Mouse (Mus musculus): ENCODE data around the gene Avpi1. TPM values are rescaled to one million over a fixed set of nuclear protein-coding genes. Genes with fewer than 3 reads are reported as not detected.

Gene Avpi1
- total RNA-seq, 2 experiments from 2014 or later = 28.2 to 29.1 TPM

DNA sequence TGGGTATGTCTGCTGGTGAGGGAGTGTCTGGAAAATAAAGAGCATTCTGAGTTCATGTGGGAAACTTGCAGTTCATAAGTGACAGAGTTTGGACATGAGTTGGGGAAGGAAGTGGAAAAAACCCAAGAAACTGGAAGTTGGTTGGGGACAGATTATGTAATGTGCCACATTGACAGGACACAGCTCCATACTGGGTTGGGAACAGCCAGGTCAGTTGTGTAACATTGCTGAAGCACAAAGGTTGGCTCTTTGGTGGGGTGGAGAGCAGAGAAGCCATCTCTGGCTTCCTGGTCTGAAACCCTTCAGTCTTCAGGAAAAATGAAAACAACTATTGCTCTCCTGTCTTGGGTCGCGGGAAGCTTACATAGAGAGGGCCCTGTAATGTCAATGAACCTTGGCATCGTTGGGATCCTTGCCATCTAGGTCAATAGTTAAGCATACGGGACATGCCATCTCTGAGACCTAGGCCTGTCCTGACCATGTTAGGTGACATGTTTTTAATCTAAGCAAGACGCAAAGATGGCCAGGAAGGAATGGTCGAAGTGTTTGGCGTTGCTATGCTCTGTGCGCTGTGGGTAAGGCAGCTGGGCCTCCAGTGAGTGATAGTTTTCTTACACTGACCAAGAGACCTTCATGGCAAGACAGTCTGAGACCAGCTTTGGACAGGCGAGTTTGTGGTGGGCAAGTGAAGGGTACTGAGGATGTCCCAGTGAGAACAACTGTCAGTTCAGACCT is 17.6 kb upstream of the Avpi1 start:
- intact Hi-C loops (cut with DNase I) = loop anchor here (5.0 kb wide), 1 partner anchor 54 kb away; the partner anchor contains the start of gene Pi4k2a
- no peak for DNase-seq (ENCODE audit: low spot score in 2 of 2)

DNA sequence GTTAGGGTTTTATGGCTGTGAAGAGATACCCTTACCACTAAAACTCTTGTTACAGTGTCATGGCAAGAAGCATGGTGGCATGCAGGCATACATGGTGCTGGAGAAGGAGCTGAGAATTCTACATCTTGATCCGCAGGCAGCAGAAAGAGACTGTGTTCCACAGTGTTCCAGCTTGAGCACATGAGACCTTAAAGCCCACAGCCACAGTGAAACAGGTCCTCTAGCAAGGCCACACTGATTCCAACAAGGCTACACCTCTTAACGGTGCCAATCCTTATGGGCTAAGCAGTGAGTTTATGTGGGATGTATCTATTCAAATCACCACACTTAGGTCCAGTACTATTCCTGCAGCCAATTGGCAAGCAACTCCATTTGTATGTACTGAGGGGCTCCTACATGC is 16.9 kb upstream of the Avpi1 start:
- intact Hi-C loops (cut with DNase I) = loop anchor here (2.0 to 5.0 kb wide), 2 partner anchors 21 to 53 kb away; partner anchors contain the start of gene Pi4k2a

DNA sequence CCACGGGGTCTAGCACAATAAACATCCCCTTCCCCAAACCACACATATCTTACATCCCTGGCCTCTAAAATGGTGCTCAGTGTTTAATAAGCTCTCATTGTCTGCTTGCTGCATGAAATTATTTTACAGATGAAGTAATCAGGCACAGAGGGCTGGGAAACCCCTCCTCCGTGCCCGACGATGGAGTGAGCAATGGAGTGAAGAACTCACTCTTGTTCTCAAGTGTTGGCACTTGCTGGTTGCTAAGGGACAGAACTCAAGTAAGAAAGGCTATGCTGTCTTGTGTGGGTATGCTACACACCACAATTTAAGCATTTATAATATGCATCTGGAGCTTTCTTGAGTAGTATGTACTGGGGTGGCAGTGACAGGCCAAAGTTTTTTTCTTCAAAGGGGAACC is 16.4 kb upstream of the Avpi1 start:
- intact Hi-C loops (cut with DNase I) = loop anchor here (2.0 to 5.0 kb wide), 2 partner anchors 22 to 53 kb away; partner anchors contain the start of gene Pi4k2a
- no peak for DNase-seq (ENCODE audit: low spot score in 2 of 2)

More for the DNA sequence above, 16.9 kb upstream of the Avpi1 start:
- no peak for DNase-seq (ENCODE audit: low spot score in 2 of 2)

DNA sequence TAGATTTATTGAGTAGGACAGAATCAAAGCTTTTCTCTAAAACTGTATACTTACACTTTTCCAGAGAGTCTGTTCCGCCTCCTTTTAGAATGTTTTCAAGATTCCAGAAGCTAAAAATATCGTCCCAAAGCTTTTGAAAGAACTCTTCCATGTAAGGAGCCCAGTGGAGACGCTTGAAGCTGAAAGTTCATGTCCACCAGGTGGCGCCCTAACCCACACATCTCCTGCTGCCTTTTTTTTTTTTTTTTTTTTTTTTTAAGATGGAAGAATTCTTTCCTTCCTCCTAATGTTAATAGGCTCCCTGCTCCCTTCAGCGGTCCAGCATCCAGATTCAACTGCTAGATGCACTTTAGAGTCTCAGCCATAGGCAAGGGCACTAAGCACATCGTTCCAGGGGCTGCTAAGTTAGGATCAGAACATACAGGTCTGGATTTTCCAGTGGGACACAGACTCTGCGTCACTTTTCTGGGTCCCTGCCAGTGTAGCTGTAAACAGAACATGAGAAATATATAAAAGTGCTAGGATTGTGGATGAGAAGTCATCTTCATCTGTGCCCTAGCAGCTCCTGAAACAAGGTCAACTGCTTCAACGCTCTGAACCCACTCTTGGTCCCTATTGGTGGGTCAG is 15.8 kb upstream of the Avpi1 start:
- intact Hi-C loops (cut with DNase I) = loop anchor here (2.0 to 5.0 kb wide), 2 partner anchors 22 to 52 kb away; partner anchors contain the start of gene Pi4k2a

DNA sequence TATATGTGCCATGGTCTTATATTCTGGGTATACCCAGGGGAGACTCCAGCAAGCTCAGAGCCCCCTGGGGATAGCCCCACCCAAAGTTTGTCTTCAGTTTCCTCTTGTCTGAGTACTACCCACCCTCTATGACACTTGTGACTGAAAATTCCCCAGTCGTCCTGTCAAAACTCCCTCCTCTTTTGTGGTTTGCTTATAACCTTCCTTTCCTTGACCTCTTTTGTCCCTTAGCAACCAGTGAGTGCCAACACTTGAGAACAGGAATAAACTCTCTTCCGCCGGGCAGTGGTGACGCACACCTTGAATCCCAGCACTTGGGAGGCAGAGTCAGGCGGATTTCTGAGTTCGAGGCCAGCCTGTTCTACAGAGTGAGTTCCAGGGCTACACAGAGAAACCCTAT is 15.2 kb upstream of the Avpi1 start:
- intact Hi-C loops (cut with DNase I) = loop anchor here (2.0 kb wide), 1 partner anchor 23 kb away; no protein-coding TSS in a partner anchor
- DNase-seq (ENCODE audit: low spot score in 2 of 2) = no peak

More for the DNA sequence above, 15.8 kb upstream of the Avpi1 start:
- peak; percentile 89 to 95 for DNase-seq (ENCODE audit: low spot score in 2 of 2)

DNA sequence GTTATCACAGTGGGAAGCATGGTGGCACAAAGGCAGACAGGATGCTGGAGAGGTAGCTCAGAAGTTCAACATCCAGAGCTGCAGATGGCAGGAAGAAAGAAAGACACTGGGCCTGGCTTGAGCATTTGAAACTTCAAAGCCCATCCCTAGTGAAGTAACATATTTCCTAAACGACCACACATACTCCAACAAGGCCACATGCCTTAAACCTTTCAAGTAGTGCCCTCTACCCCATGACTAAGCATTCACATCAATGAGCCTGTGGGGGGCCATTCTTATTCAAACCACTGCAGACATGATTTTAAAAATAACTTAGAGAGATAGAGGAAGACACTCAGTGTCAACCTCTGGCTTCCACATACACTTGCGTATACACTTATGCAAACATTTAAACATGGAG is 13.9 kb upstream of the Avpi1 start:
- no peak for DNase-seq (ENCODE audit: low spot score in 2 of 2)

DNA sequence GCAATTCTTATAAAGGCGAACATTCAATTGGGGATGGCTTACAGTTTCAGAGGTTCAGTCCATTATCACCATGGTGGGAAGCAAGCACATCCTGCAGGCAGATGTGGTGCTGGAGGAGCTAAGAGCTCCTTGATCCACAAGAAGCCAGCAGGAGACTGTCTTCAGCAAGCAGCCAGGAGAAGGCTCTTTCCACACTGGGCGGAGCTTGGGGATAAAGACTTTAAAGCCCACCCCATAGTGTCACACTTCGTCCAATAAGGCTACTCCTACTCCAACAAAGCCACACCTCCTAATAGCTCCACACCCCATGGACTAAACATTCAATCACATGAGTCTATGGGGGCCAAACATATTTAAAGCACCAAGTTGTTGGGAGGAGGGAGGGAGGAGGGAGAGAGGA is 13.1 kb upstream of the Avpi1 start:
- DNase-seq (ENCODE audit: low spot score in 2 of 2) = no peak
- intact Hi-C loops (cut with DNase I) = no loop called here

More for the DNA sequence above, 13.9 kb upstream of the Avpi1 start:
- intact Hi-C loops (cut with DNase I) = no loop called here

DNA sequence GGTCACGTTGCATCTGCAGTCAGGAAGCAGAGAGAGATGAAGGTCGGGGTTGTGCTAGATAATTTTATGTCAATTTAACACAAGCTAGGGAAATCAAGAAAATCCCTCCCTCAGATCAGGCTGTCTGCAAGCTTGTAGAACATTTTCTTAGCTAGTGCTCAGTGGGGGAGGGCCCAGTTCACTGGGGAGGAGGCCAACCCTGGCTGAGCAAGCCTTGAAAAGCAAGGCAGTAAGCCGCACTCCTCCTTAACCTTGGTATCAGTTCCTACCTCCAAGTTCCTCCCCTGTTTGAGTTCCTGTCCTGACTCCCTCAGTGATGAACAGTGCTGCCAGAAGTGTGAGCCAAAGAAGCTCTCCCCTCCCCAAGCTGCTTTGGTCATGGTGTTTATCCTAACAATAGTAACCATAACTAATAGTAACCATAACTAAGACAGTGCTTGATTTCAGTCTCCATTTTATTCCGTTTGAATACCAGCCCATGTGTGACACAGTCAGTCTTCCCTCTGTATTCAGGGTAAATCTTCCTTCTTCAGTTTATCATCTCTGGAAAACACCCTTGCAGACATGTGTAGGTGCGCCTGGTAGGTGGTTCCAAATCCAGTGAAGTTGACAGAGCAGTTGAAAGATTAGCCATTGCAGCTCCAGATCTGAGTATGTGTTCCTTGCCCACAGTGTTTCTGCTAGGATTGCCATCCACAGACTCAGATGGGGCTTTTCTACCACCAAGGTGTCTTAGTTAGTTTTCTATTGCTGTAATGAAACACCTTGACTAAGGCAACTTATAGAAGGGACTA is 11.1 kb upstream of the Avpi1 start:
- intact Hi-C loops (cut with DNase I) = no loop called here
- DNase-seq (ENCODE audit: low spot score in 2 of 2) = peak in 1 of 2 experiments; percentile 65

DNA sequence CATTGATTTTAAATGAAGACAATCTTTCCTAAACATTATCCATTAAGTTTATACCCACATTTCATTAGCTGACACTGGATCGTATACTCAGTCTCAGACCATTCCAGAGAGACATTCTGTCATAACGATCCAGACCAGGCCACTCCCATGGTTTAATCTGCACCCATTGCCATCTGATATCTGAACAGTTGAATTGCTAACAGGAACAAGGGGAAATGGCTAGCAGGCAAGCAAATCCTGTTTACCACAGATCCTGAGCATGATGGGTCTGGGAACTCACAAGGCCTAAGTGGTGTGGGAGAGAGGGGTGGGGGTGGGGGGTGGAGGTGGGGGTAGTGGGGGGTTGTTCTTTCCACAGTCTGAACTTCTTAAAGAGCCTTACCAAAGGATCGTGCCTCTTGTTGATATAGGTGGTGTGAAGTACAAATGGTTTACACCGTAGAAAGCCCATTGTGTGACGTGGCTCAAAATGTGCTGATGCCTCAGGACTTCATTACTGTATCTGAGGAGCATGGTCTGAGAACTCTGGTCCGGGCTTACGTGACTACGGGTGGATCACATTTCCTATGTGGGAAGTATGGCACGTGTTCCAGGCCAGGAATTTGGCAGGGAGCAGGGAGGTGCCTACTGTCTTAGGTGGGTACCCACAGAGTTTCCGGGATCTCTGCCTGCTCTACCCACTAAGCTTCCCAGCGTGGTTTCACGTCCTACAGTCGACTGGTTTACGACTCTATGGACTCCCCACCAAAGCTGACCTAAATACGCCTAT is 9.8 kb upstream of the Avpi1 start:
- intact Hi-C loops (cut with DNase I) = no loop called here
- DNase-seq (ENCODE audit: low spot score in 2 of 2) = no peak

DNA sequence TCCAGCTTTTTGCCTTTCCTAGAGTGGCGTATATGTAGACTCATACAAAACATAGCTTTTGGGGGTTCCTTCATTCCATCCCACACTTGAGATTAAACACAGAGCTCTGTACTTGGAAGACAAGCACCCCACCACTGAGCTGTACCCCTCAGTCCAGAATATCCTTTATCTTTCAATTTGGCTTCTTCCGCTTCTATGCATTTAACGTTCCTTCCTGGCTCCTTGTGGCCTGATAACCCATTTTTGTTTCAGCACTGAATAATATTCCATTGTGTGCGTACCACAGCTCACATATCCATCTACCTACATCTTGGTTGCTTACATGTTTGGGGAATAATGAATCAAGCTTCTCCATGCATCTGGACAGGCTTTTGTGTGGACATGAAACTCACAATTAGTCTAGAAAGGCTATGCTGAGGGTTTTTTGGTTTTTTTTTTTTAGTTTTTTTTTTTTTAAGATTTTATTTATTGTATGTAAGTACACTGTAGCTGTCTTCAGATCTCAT is 8.4 kb upstream of the Avpi1 start:
- DNase-seq (ENCODE audit: low spot score in 2 of 2) = no peak
- intact Hi-C loops (cut with DNase I) = no loop called here

DNA sequence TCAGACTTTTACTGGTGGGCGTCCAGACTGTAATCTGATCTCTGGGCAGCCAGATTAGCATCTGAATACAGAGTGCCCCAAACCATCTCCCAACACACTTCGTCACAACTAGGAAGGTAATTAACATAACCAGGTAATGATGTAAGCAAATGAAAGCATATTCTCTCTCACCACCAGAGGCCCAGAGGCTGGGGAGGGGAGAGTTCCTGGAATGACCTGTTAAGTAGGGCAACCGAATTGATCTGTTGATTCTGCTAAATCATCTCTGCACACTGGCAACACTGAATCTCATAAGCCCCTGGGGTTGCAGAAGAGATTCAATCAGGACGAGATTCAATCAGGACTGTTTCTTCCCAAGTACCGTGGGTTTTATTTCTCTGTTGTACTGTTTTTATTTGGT is 7.3 kb upstream of the Avpi1 start:
- intact Hi-C loops (cut with DNase I) = no loop called here
- no peak for DNase-seq (ENCODE audit: low spot score in 2 of 2)

DNA sequence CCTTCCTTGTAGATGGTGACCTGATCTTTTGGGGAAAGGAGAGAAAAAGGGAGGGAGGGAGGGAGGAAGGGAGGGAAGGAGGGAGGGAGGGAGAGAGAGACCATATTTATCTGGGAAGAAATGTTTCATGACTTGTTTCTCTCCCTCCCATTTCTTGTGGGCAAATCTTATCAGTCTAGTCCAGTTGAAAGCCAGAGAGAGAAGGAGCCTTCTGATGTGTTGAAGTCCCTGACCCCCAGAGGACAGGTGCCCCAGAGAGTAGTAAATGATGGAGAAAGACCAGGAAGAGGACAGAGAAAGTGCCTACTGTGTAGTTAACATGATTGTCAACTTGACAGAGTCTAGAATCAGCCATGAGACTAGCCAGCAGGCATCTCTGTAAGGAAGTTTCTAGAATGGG is 6.2 kb upstream of the Avpi1 start:
- intact Hi-C loops (cut with DNase I) = no loop called here

DNA sequence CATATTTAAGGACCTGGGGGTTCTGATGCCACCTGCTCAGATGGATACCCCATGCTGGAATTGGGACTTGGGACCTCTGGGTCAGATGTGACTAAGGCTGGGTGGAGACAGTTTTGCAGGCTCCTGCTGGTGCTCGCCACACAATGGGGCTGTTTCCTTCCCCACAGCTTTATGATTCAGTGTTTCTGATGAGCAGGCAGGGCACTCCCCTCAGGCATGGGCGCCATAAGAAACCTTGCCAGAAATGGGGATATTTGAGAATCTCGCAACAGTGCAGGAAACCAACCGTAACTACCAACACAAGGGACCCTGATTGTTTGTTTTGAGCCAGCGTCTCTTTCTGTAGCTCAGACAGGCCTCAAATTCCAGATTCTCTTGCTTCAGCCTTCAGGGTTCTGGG is 2.2 kb upstream of the Avpi1 start:
- intact Hi-C loops (cut with DNase I) = no loop called here
- no peak for DNase-seq (ENCODE audit: low spot score in 2 of 2)

More for the DNA sequence above, 6.2 kb upstream of the Avpi1 start:
- DNase-seq (ENCODE audit: low spot score in 2 of 2) = no peak

DNA sequence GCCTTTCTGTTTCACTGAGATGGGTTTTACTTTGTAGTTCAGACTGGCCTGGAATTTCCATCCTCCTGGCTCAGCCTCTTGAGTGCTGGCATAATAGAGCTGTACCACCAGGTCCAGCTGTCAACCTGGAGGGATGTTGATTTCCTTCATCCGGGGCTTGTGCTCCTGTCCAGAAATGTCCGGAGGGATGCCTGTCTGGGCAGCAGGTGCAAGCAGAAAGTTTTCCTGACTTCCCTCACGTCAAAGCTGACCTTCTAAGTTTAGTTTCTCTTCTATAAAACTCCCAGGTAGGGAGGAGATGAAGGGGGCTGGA is 1.4 kb upstream of the Avpi1 start:
- intact Hi-C loops (cut with DNase I) = no loop called here

DNA sequence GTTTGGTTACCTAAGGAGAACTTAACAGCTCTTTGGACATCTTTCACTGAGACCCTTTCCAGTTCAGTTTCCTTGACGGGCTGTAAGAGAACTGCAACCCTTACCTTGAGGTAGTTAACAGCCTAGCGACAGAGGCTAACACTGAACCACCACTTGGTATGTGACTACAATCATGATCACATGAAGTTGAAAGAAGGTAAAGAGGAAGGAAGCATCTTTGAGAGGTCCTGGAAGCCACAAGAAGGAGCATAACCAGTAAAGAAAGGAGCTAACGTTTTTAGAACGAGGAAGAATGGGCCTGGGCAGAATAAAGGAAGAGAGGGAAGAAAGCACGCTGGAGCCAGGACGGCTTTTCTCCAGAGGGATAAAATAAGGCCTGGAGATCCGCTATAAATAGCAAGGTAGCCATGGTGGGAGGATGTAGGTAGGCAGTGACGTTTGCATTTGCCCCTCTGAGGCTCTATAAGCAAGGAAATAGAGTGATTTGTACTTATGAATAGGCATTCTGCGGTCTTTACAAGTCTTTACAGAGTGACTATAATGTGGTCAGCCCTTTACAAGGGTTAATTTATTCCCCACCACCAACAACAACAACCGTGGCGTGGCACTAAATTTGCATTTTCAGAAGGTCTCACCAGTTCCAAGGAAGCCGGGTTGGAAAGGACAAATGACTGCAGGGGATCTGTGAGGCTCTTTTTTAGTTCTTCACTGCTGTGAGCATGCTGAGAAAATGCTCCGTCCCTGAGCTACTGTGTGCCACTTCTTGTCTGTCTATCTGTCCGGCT is 842 bp upstream of the Avpi1 start:
- DNase-seq (ENCODE audit: low spot score in 2 of 2) = peak; percentile 32 to 78
- intact Hi-C loops (cut with DNase I) = loop anchor here (5.0 kb wide), 1 partner anchor 37 kb away; the partner anchor contains the start of gene Pi4k2a

More for the DNA sequence above, 1.4 kb upstream of the Avpi1 start:
- no peak for DNase-seq (ENCODE audit: low spot score in 2 of 2)

DNA sequence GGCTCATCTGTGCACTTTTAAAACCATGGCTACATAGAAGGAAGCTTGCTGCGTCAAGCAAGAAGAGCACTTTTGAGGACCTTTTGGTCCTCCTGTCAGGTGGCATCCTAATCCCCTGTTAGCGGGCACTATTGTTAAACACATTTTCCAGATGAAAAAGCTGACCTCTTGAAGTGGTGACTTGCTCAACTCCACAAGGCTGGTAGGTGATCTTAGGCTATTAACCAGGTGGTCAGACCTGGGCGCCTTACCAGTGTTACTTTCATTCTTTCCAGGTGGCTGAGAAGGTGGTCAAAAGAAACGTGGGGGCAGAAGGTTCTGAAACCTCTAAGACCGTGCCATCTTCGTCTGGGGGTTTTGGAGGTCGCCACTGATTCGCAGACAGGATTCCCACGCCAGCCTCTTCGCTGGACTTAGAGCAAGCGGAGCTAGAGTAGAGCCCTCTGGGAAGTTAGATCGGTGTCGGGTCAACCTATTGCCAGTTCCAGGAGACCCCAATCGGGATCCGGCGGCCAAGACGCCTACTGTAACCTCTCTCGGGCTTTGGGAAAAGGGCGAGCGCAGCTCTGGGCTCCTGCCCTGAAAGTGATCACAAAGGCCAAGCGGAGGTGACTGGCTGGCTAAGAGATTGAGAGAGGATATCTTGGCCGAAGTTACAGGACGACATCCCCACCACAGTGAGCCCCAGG is 663 bp downstream of the Avpi1 start:
- intact Hi-C loops (cut with DNase I) = loop anchor here (5.0 kb wide), 1 partner anchor 36 kb away; the partner anchor contains the start of gene Pi4k2a
- DNase-seq (ENCODE audit: low spot score in 2 of 2) = no peak

DNA sequence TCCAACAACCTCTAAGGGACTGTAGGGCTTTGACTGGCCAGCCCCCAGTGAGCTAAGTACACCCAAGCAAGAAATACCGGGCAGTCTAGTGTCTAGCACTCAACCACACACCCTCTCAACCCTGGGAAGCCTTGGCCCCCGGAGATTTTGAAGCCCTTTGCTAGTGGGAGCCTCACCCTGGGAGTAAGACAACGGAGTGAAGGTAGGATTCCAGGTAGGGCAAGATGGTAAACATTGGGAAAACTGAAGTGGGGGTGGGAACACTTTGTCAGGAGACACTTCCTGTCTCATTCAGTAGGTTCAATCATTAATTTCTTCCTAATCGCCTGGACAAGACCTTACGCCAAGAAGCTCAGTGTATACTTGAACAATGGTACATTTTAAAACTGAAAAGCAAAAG is 1.8 kb downstream of the Avpi1 start:
- intact Hi-C loops (cut with DNase I) = loop anchor here (5.0 kb wide), 1 partner anchor 35 kb away; the partner anchor contains the start of gene Pi4k2a

DNA sequence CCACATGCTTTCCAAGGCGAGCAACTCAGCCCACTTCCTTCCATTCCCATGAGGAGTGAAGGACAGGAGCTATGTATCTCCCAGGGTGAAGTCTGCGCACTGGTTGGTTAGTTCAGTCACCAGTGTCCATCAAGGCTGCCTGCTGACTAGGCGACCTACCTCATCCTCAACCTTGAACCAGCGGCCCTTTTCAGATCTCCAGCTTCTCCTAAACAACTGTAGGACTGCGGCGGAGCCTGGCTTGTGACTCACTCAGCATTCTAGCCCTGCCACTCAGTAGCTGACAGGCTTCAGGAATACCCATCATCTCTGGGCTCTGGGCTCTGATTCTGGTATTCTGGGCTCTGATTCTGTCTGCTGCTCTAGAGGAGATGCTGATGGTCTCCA is 2.6 kb downstream of the Avpi1 start:
- no peak for DNase-seq (ENCODE audit: low spot score in 2 of 2)
- intact Hi-C loops (cut with DNase I) = loop anchor here (5.0 kb wide), 1 partner anchor 34 kb away; the partner anchor contains the start of gene Pi4k2a

More for the DNA sequence above, 1.8 kb downstream of the Avpi1 start:
- no peak for DNase-seq (ENCODE audit: low spot score in 2 of 2)

Measured in left cerebral cortex, postnatal 25 days (tissue).